ENCODE assay signal across 14 mouse cellular contexts in the genomic region with DNA sequence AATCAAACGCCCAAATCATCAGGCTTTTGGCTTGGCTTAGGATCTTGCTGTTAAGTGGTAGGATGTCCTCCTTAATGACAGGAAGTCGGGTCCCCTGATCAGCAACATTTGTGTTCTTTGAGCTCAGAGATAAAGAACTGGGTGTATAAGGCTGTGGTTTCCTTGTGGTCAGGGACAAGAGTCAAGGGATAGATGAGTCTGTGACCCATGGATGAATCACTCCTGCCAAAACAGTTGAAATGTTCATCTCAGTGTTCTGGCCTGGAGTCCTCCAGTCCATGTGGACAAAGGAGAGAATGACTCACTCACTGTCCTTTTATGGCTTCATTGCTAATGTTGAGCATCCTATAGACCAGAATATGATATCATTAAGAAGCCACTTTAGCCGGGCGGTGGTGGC.
A peak's percentile ranks its signal among the peaks of the same experiment; 100 is the strongest.
DNase-seq lines count a peak whose midpoint lies in the region; ATAC-seq and TF ChIP-seq lines count a peak whose summit lies in the region.
"Had no signal": no experiment of that assay in that cellular context is flagged by ENCODE, and none has a peak within 500 bp of the region (broad histone marks: within the 10 kb centered on the region; RNA-seq: fewer than 3 reads in every experiment).

No protein-coding gene starts in this region.

- no peaks in the 10 kb centered on the region for H3K4me1 ChIP-seq in kidney, adult 2 months (ENCODE audit: control insufficient read depth, insufficient read depth, low read length)
- no peaks in the 10 kb centered on the region for H3K4me1 ChIP-seq in kidney, embryonic 16.5 days (ENCODE audit: insufficient read depth, low read length)
- peaks cover 11% of the 10 kb centered on the region for H3K4me1 ChIP-seq in embryonic fibroblast, embryonic 13.5 days (ENCODE audit: control insufficient read depth, insufficient read depth, low read length)
- H3K4me1 ChIP-seq: forebrain, embryonic 13.5 days; liver, embryonic 13.5 days; neural tube, embryonic 13.5 days had no signal

- H3K9ac ChIP-seq in kidney, embryonic 16.5 days (replicated peaks; ENCODE audit: low read length): no peak overlapping the region
- H3K9ac ChIP-seq: forebrain, embryonic 13.5 days; liver, embryonic 13.5 days; neural tube, embryonic 13.5 days had no signal

- no peaks in the 10 kb centered on the region for H3K9me3 ChIP-seq in kidney, embryonic 16.5 days (ENCODE audit: low read length)
- H3K9me3 ChIP-seq: forebrain, embryonic 13.5 days; liver, embryonic 13.5 days; midbrain, embryonic 10.5 days; neural tube, embryonic 13.5 days had no signal

- H3K27me3 ChIP-seq in kidney, adult 2 months (replicated peaks; ENCODE audit: control insufficient read depth, insufficient read depth, low read length): no peaks in the 10 kb centered on the region
- no peaks in the 10 kb centered on the region for H3K27me3 ChIP-seq in kidney, embryonic 16.5 days (ENCODE audit: insufficient read depth, low read length)
- H3K27me3 ChIP-seq: forebrain, embryonic 13.5 days; liver, embryonic 13.5 days; neural tube, embryonic 13.5 days had no signal

- ATAC-seq in kidney, embryonic 16.5 days (ENCODE audit: low FRiP score, low TSS enrichment): no peak
- ATAC-seq: forebrain, embryonic 13.5 days; hindbrain, postnatal 0 days had no signal

- no peak for TF ChIP-seq POLR2A in kidney, adult 2 months (IDR thresholded peaks at IDR 0.05; ENCODE audit: low read depth, low read length)
- no peak for TF ChIP-seq POLR2A in embryonic fibroblast, embryonic 13.5 days (IDR thresholded peaks at IDR 0.05; ENCODE audit: low read depth, low read length)

- no peak overlapping the region for H3K4me3 ChIP-seq in kidney, adult 2 months (ENCODE audit: insufficient read depth, low read depth, low read length)
- H3K4me3 ChIP-seq in kidney, embryonic 16.5 days (ENCODE audit: low read length): no peak overlapping the region
- H3K4me3 ChIP-seq in embryonic fibroblast, embryonic 13.5 days (ENCODE audit: insufficient read depth, low read length): no peak overlapping the region
- H3K4me3 ChIP-seq: forebrain, embryonic 13.5 days; liver, embryonic 13.5 days; midbrain, embryonic 10.5 days; neural tube, embryonic 13.5 days had no signal

- TF ChIP-seq CTCF in kidney, adult 2 months (conservative IDR thresholded peaks at IDR 0.05; ENCODE audit: insufficient read depth, insufficient read length, low read depth, low read length): no peak
- TF ChIP-seq CTCF in embryonic fibroblast, embryonic 13.5 days (IDR thresholded peaks at IDR 0.05; ENCODE audit: borderline replicate concordance, insufficient read depth, low read length): no peak

- no peaks in the 10 kb centered on the region for H3K36me3 ChIP-seq in kidney, adult 2 months (ENCODE audit: control insufficient read depth, insufficient read depth, low read length)
- H3K36me3 ChIP-seq in kidney, embryonic 16.5 days (ENCODE audit: insufficient read depth, low read length): no peaks in the 10 kb centered on the region
- H3K36me3 ChIP-seq: liver, embryonic 13.5 days; midbrain, embryonic 10.5 days; neural tube, embryonic 13.5 days had no signal

- 59% methylated on average over 4 of the region's 4 CpGs for WGBS in kidney, adult 2 months
- 64% methylated on average over 4 of the region's 4 CpGs for WGBS in kidney, embryonic 16.5 days

- DNase-seq in adrenal gland, adult 8-10 months: peak; percentile 45
- DNase-seq in adrenal gland, postnatal 10 days: no peak
- peak; percentile 30 for DNase-seq in kidney, adult 2 months
- peak; percentile 96 for DNase-seq in 416B (ENCODE audit: low read depth)
- DNase-seq in retina, postnatal 1 day: no peak
- no peak for DNase-seq in gastrocnemius, postnatal 10 days
- DNase-seq: cerebellum, adult 9-11 months; liver, embryonic 13.5 days had no signal

- no peak overlapping the region for H3K27ac ChIP-seq in kidney, adult 2 months (ENCODE audit: insufficient read depth, low read depth, low read length)
- no peak overlapping the region for H3K27ac ChIP-seq in kidney, embryonic 16.5 days (ENCODE audit: low read length)
- peak overlapping the region; percentile 82 for H3K27ac ChIP-seq in embryonic fibroblast, embryonic 13.5 days (ENCODE audit: insufficient read depth, low read length)
- H3K27ac ChIP-seq: forebrain, embryonic 13.5 days; hindbrain, postnatal 0 days; liver, embryonic 13.5 days; midbrain, embryonic 10.5 days; neural tube, embryonic 13.5 days had no signal

- H3K4me2 ChIP-seq in kidney, embryonic 16.5 days (replicated peaks; ENCODE audit: low read depth, low read length): no peak overlapping the region
- H3K4me2 ChIP-seq: forebrain, embryonic 13.5 days; liver, embryonic 13.5 days; neural tube, embryonic 13.5 days had no signal

Comparison
In these comparisons a context has a peak if more than half of its experiments do, and no peak if none do; other contexts are left out.
1. DNase-seq: peak in adrenal gland, adult 8-10 months (single experiment), kidney, adult 2 months (single experiment) and 416B (single experiment); none in adrenal gland, postnatal 10 days (single experiment), retina, postnatal 1 day (single experiment) and gastrocnemius, postnatal 10 days (single experiment).